Mouse (Mus musculus) heart, embryonic 16.5 days (tissue): Measurements from ENCODE around the gene Mrpl48. TPM values are rescaled to one million over a fixed set of nuclear protein-coding genes. Genes with fewer than 3 reads are reported as not detected.

Experiments
- ATAC-seq: fragments of 200-750 bp; cut with Nextera tagmentation; replicated peaks from 2 replicates; pipeline ENCODE4 v1.8.0; 2017; ENCODE audit warnings: moderate number of reproducible peaks; ENCODE audit not compliant: insufficient read depth, low FRiP score; ENCODE audit errors: extremely low read depth
- H3K27ac ChIP-seq: fragments of 300-500 bp; sonication (generic); 2 replicates; pipeline ENCODE4 v1.5.1; 2014; ENCODE audit warnings: mild to moderate bottlenecking, low read length, control low read depth, moderate library complexity
- H3K27me3 ChIP-seq: fragments of 300-500 bp; sonication (generic); 2 replicates; pipeline ENCODE4 v1.6.1; 2014; ENCODE audit warnings: low read length, mixed read lengths; ENCODE audit not compliant: control insufficient read depth, insufficient read depth
- H3K36me3 ChIP-seq: fragments of 300-500 bp; sonication (generic); 2 replicates; pipeline ENCODE4 v1.6.1; 2014; ENCODE audit not compliant: control insufficient read depth, insufficient read depth
- H3K4me1 ChIP-seq: fragments of 300-500 bp; sonication (generic); 2 replicates; pipeline ENCODE4 v1.6.1; 2014; ENCODE audit warnings: low read length, mixed read lengths; ENCODE audit not compliant: control insufficient read depth, insufficient read depth
- H3K4me2 ChIP-seq: fragments of 300-500 bp; sonication (generic); 2 replicates; pipeline ENCODE4 v1.6.1; 2014; ENCODE audit warnings: low read depth, mild to moderate bottlenecking, control low read depth, low read length
- H3K4me3 ChIP-seq: fragments of 300-500 bp; sonication (generic); 2 replicates; pipeline ENCODE4 v1.5.1; 2014; ENCODE audit warnings: mild to moderate bottlenecking, control low read depth, low read length
- H3K9ac ChIP-seq: fragments of 300-500 bp; sonication (generic); 2 replicates; pipeline ENCODE4 v1.6.1; 2014; ENCODE audit warnings: low read length, control low read depth
- H3K9me3 ChIP-seq: fragments of 300-500 bp; sonication (generic); replicated peaks from 2 replicates; pipeline ENCODE4 v1.6.1; 2016; ENCODE audit warnings: low read length; ENCODE audit not compliant: control insufficient read depth
- WGBS: fragments of 180-500 bp; shearing (Covaris S2); extraction: QIAGEN DNeasy Blood & Tissue Kit; methylation state at CpG from one replicate; pipeline ENCODE4 v1.1.7; 2014; 5-methylcytosine and 5-hydroxymethylcytosine counted together
- polyA plus RNA-seq: library from polyadenylated mRNA; unstranded; fragments of >200 nt; fragmentation: Nextera tagmentation; extraction: Ambion mirVana; gene quantifications from 2 replicates; pipeline ENCODE4 v1.2.1, GENCODE M21; 2015

Mrpl48 gene
- polyA plus RNA-seq, 1 experiment from 2014 or later = 93.5 TPM

- H3K4me1 ChIP-seq = peaks cover 7% of the 10 kb centered on the region; the same call in 1 of the 2 replicates
- H3K9me3 ChIP-seq = no peaks in the 10 kb centered on the region
- H3K27me3 ChIP-seq = no peaks in the 10 kb centered on the region
- no peak overlapping the region for H3K4me3 ChIP-seq
- WGBS = 39% methylated on average over 5 of the region's 5 CpGs
- no peak overlapping the region for H3K4me2 ChIP-seq
- peaks cover 6% of the 10 kb centered on the region; the same call in 1 of the 2 replicates for H3K36me3 ChIP-seq
- peak overlapping the region; percentile 61 for H3K27ac ChIP-seq
- peak; percentile 54; the same call in 1 of the 2 replicates for ATAC-seq
- no peak overlapping the region for H3K9ac ChIP-seq
These were observed 57.6 kb downstream of the Mrpl48 start for GRCm38 (mm10) chr7:100550338-100551007.

- Histone ChIP-seq H3K9me3 (no peaks in the 10 kb centered on the region), H3K27ac (peak overlapping the region; percentile 61), H3K27me3 (no peaks in the 10 kb centered on the region), H3K36me3 (peaks cover 6% of the 10 kb centered on the region; the same call in 1 of the 2 replicates), H3K4me2 (no peak overlapping the region), H3K4me1 (peaks cover 7% of the 10 kb centered on the region; the same call in 1 of the 2 replicates), H3K4me3 (no peak overlapping the region), H3K9ac (no peak overlapping the region)
- peak; percentile 65 for ATAC-seq
- WGBS = 53% methylated on average over 3 of the region's 3 CpGs
These were observed 58.3 kb downstream of the Mrpl48 start for GRCm38 (mm10) chr7:100549796-100550195.

- Histone ChIP-seq H3K4me2 (no peak overlapping the region), H3K4me1 (peaks cover 7% of the 10 kb centered on the region; the same call in 1 of the 2 replicates), H3K4me3 (no peak overlapping the region), H3K36me3 (peaks cover 6% of the 10 kb centered on the region; the same call in 1 of the 2 replicates), H3K27ac (no peak overlapping the region; the same call in 1 of the 2 replicates), H3K9me3 (no peaks in the 10 kb centered on the region), H3K27me3 (no peaks in the 10 kb centered on the region), H3K9ac (no peak overlapping the region)
- no peak; the same call in 1 of the 2 replicates for ATAC-seq
- 19% methylated on average over 4 of the region's 4 CpGs for WGBS
These were observed 60.5 kb downstream of the Mrpl48 start for GRCm38 (mm10) chr7:100547631-100548030.

- no peak overlapping the region for H3K4me3 ChIP-seq
- 45% methylated on average over 1 of the region's 1 CpGs for WGBS
- no peaks in the 10 kb centered on the region for H3K4me1 ChIP-seq
- no peak overlapping the region for H3K9ac ChIP-seq
- peaks cover 9% of the 10 kb centered on the region for H3K36me3 ChIP-seq
- H3K9me3 ChIP-seq = no peaks in the 10 kb centered on the region
- no peaks in the 10 kb centered on the region for H3K27me3 ChIP-seq
- H3K27ac ChIP-seq = no peak overlapping the region
- H3K4me2 ChIP-seq = no peak overlapping the region
- ATAC-seq = no peak
These were observed 63.7 kb downstream of the Mrpl48 start for GRCm38 (mm10) chr7:100544437-100544836.

GRCm38 (mm10) chr7:100539516-100539915 lies 68.6 kb downstream of the Mrpl48 start:
- H3K4me2 ChIP-seq = no peak overlapping the region
- ATAC-seq = no peak
- no peak overlapping the region for H3K27ac ChIP-seq
- peaks cover 10% of the 10 kb centered on the region for H3K4me1 ChIP-seq
- 93% methylated on average over 9 of the region's 9 CpGs for WGBS
- no peaks in the 10 kb centered on the region for H3K9me3 ChIP-seq
- H3K36me3 ChIP-seq = peaks cover 15% of the 10 kb centered on the region
- H3K9ac ChIP-seq = no peak overlapping the region
- H3K4me3 ChIP-seq = no peak overlapping the region
- no peaks in the 10 kb centered on the region for H3K27me3 ChIP-seq

- peaks cover 10% of the 10 kb centered on the region for H3K4me1 ChIP-seq
- peak overlapping the region; percentile 63 for H3K4me3 ChIP-seq
- peaks cover 15% of the 10 kb centered on the region for H3K36me3 ChIP-seq
- peak overlapping the region; percentile 74 for H3K9ac ChIP-seq
- WGBS = 31% methylated on average over 7 of the region's 7 CpGs
- peak overlapping the region; percentile 79 for H3K4me2 ChIP-seq
- no peaks in the 10 kb centered on the region for H3K27me3 ChIP-seq
- no peaks in the 10 kb centered on the region for H3K9me3 ChIP-seq
- no peak for ATAC-seq
- H3K27ac ChIP-seq = peak overlapping the region; percentile 81
These were observed 70.6 kb downstream of the Mrpl48 start for GRCm38 (mm10) chr7:100537519-100537902.

GRCm38 (mm10) chr7:100536804-100537518 lies 71.1 kb downstream of the Mrpl48 start, which contains the start of gene Coa4:
Gene Coa4, plus strand, starts transcription at chr7:100537071.
- H3K4me1 ChIP-seq = peaks cover 10% of the 10 kb centered on the region
- WGBS = under 1% methylated on average over 33 of the region's 33 CpGs

GRCm38 (mm10) chr7:100535831-100536230 lies 72.3 kb downstream of the Mrpl48 start:
- Histone ChIP-seq H3K27ac (no peak overlapping the region), H3K9me3 (no peaks in the 10 kb centered on the region), H3K27me3 (no peaks in the 10 kb centered on the region), H3K4me2 (no peak overlapping the region), H3K4me3 (no peak overlapping the region), H3K9ac (no peak overlapping the region), H3K36me3 (peaks cover 15% of the 10 kb centered on the region), H3K4me1 (peaks cover 10% of the 10 kb centered on the region)
- WGBS = 73% methylated on average over 2 of the region's 2 CpGs
- no peak for ATAC-seq

More at GRCm38 (mm10) chr7:100536804-100537518, 71.1 kb downstream of the Mrpl48 start, which contains the start of gene Coa4:
- peak within 1 kb of the TSS; percentile 74 for H3K9ac ChIP-seq
- no peaks in the 10 kb centered on the region for H3K9me3 ChIP-seq
- H3K36me3 ChIP-seq = peaks cover 15% of the 10 kb centered on the region
- H3K4me2 ChIP-seq = peak within 1 kb of the TSS; percentile 79
- no peaks in the 10 kb centered on the region for H3K27me3 ChIP-seq
- H3K4me3 ChIP-seq = peak within 1 kb of the TSS; percentile 63
- peak within 1 kb of the TSS; percentile 81 for H3K27ac ChIP-seq
- peak; percentile 99 for ATAC-seq

GRCm38 (mm10) chr7:100534216-100534615 lies 73.9 kb downstream of the Mrpl48 start:
- Histone ChIP-seq H3K4me3 (no peak overlapping the region), H3K27ac (no peak overlapping the region), H3K9ac (no peak overlapping the region), H3K9me3 (no peaks in the 10 kb centered on the region; the same call in 1 of the 2 replicates), H3K4me2 (no peak overlapping the region), H3K36me3 (peaks cover 4% of the 10 kb centered on the region), H3K4me1 (peaks cover 10% of the 10 kb centered on the region), H3K27me3 (no peaks in the 10 kb centered on the region)
- 65% methylated on average over 3 of the region's 3 CpGs for WGBS
- no peak for ATAC-seq
